Mouse (Mus musculus) intestine, postnatal 0 days (tissue): ENCODE results near the gene Pacsin2. TPM values are rescaled to one million over a fixed set of nuclear protein-coding genes. Genes with fewer than 3 reads are reported as not detected.
A peak's percentile ranks its signal among the peaks of the same experiment; 100 is the strongest.
"Not testable (repeated sequence)": the region's sequence is repeated elsewhere in the genome, so short reads cannot be mapped to it uniquely, and the experiment has no call there.

Source experiments
- ATAC-seq: fragments of 200-750 bp; cut with Nextera tagmentation; 2 replicates; pipeline ENCODE4 v1.8.0; 2017; ENCODE audit warnings: mild to moderate bottlenecking, moderate TSS enrichment, moderate library complexity
- H3K27ac ChIP-seq: fragments of 300-500 bp; sonication (generic); 2 replicates; pipeline ENCODE4 v1.5.1; 2014; ENCODE audit warnings: mild to moderate bottlenecking, low read depth, low read length, moderate library complexity
- H3K27me3 ChIP-seq: fragments of 300-500 bp; sonication (generic); replicated peaks from 2 replicates; pipeline ENCODE4 v1.6.1; 2014; ENCODE audit warnings: low read length, mixed read lengths; ENCODE audit not compliant: control insufficient read depth, insufficient read depth
- H3K36me3 ChIP-seq: fragments of 300-500 bp; sonication (generic); 2 replicates; pipeline ENCODE4 v1.6.1; 2014; ENCODE audit warnings: mild to moderate bottlenecking, moderate library complexity; ENCODE audit not compliant: control insufficient read depth, insufficient read depth
- H3K4me1 ChIP-seq: fragments of 300-500 bp; sonication (generic); replicated peaks from 2 replicates; pipeline ENCODE4 v1.6.1; 2014; ENCODE audit warnings: antibody characterized with exemption, low read length, mixed read lengths; ENCODE audit not compliant: control insufficient read depth, insufficient read depth
- H3K4me2 ChIP-seq: fragments of 300-500 bp; sonication (generic); replicated peaks from 2 replicates; pipeline ENCODE4 v1.6.1; 2014; ENCODE audit warnings: low read depth, mild to moderate bottlenecking, moderate library complexity
- H3K4me3 ChIP-seq: fragments of 300-500 bp; sonication (generic); 2 replicates; pipeline ENCODE4 v1.5.1; 2014; ENCODE audit warnings: low read depth, low read length
- H3K9ac ChIP-seq: fragments of 300-500 bp; sonication (generic); 2 replicates; pipeline ENCODE4 v1.6.1; 2014; ENCODE audit warnings: mild to moderate bottlenecking, low read depth, low read length
- H3K9me3 ChIP-seq: fragments of 300-500 bp; sonication (generic); 2 replicates; pipeline ENCODE4 v1.6.1; 2016; ENCODE audit warnings: mixed run types; ENCODE audit not compliant: control insufficient read depth
- CTCF ChIP-seq: sonication (generic); IDR thresholded peaks from 2 replicates; pipeline ENCODE4 v1.5.1; 2016; ENCODE audit warnings: low read depth, mild to moderate bottlenecking, control low read depth, antibody characterized with exemption, moderate library complexity
- WGBS: fragments of 180-500 bp; shearing (Covaris S2); extraction: QIAGEN DNeasy Blood & Tissue Kit; methylation state at CpG from one replicate; pipeline ENCODE4 v1.1.7; 2014; 5-methylcytosine and 5-hydroxymethylcytosine counted together
- polyA plus RNA-seq: library from polyadenylated mRNA; unstranded; fragments of >200 nt; fragmentation: Nextera tagmentation; extraction: Ambion mirVana; gene quantifications from 2 replicates; pipeline ENCODE4 v1.2.1, GENCODE M21; 2015

Pacsin2 gene
- polyA plus RNA-seq, 1 experiment from 2014 or later = 40.9 TPM

GRCm38 (mm10) chr15:83368261-83368660 is 96.1 kb downstream of the Pacsin2 start:
- TF ChIP-seq CTCF = no peak
- no peak overlapping the region for H3K4me2 ChIP-seq
- H3K9me3 ChIP-seq = no peaks in the 10 kb centered on the region
- 57% methylated on average over 2 of the region's 2 CpGs for WGBS
- no peak overlapping the region for H3K4me3 ChIP-seq
- no peak overlapping the region for H3K9ac ChIP-seq
- peaks cover 4% of the 10 kb centered on the region; the same call in 1 of the 2 replicates for H3K36me3 ChIP-seq
- H3K27me3 ChIP-seq = no peaks in the 10 kb centered on the region
- H3K4me1 ChIP-seq = no peaks in the 10 kb centered on the region
- ATAC-seq = peak; percentile 50
- H3K27ac ChIP-seq = peak overlapping the region; percentile 9; the same call in 1 of the 2 replicates

- 12% methylated on average over 57 of the region's 58 CpGs for WGBS
- no peak for TF ChIP-seq CTCF
Observed at GRCm38 (mm10) chr15:83366933-83367552, 97.4 kb downstream of the Pacsin2 start.

GRCm38 (mm10) chr15:83365697-83366096 is 98.7 kb downstream of the Pacsin2 start:
- Histone ChIP-seq H3K9ac (no peak overlapping the region), H3K36me3 (no peaks in the 10 kb centered on the region), H3K27ac (no peak overlapping the region), H3K4me2 (peak overlapping the region; percentile 83; the same call in 1 of the 2 replicates), H3K9me3 (no peaks in the 10 kb centered on the region), H3K27me3 (no peaks in the 10 kb centered on the region), H3K4me3 (no peak overlapping the region), H3K4me1 (no peaks in the 10 kb centered on the region)
- TF ChIP-seq CTCF = peak; percentile 65
- no peak for ATAC-seq

More at GRCm38 (mm10) chr15:83366933-83367552, 97.4 kb downstream of the Pacsin2 start:
- Histone ChIP-seq H3K36me3 (no peaks in the 10 kb centered on the region; the same call in 1 of the 2 replicates), H3K9me3 (no peaks in the 10 kb centered on the region), H3K4me3 (peak overlapping the region; percentile 49), H3K27ac (no peak overlapping the region), H3K27me3 (no peaks in the 10 kb centered on the region), H3K4me2 (peak overlapping the region; percentile 83), H3K9ac (peak overlapping the region; percentile 40; the same call in 1 of the 2 replicates), H3K4me1 (no peaks in the 10 kb centered on the region)
- peak; percentile 94 for ATAC-seq

- 44% methylated on average over 3 of the region's 3 CpGs for WGBS
- Histone ChIP-seq H3K9ac (no peak overlapping the region), H3K4me1 (no peaks in the 10 kb centered on the region), H3K36me3 (no peaks in the 10 kb centered on the region), H3K9me3 (no peaks in the 10 kb centered on the region), H3K4me3 (no peak overlapping the region), H3K4me2 (no peak overlapping the region), H3K27ac (no peak overlapping the region), H3K27me3 (no peaks in the 10 kb centered on the region)
- no peak for TF ChIP-seq CTCF
- ATAC-seq = no peak
Observed at GRCm38 (mm10) chr15:83364194-83364593, 100.2 kb downstream of the Pacsin2 start.

GRCm38 (mm10) chr15:83362813-83363212 is 101.6 kb downstream of the Pacsin2 start:
- not testable (repeated sequence) for H3K4me3 ChIP-seq, H3K9me3 ChIP-seq, ATAC-seq, H3K4me1 ChIP-seq, H3K27ac ChIP-seq, H3K36me3 ChIP-seq, H3K4me2 ChIP-seq, H3K27me3 ChIP-seq, H3K9ac ChIP-seq
- WGBS = 68% methylated on average over 1 of the region's 1 CpGs

- not testable (repeated sequence) for H3K27ac ChIP-seq, H3K27me3 ChIP-seq, H3K9me3 ChIP-seq, H3K9ac ChIP-seq, ATAC-seq, H3K36me3 ChIP-seq, H3K4me1 ChIP-seq, H3K4me3 ChIP-seq, H3K4me2 ChIP-seq
- 63% methylated on average over 4 of the region's 5 CpGs for WGBS
Observed at GRCm38 (mm10) chr15:83360899-83361298, 103.5 kb downstream of the Pacsin2 start.
